Comparison of ENCODE assay signal across 8 mouse cellular contexts in genomic region chr17:34837464-34838324, GRCm38 (mm10). TPM values are rescaled to one million over a fixed set of nuclear protein-coding genes. Genes with fewer than 3 reads are reported as not detected.
A peak's percentile ranks its signal among the peaks of the same experiment; 100 is the strongest.
DNase-seq lines count a peak whose midpoint lies in the region; ATAC-seq and TF ChIP-seq lines count a peak whose summit lies in the region.

No protein-coding gene starts in this region.

- no peak for TF ChIP-seq POLR2A in MEL (IDR thresholded peaks at IDR 0.05; ENCODE audit: control insufficient read depth in 1 of 2, insufficient read depth in 1 of 2, low read depth in 1 of 2, low read length in 2 of 2, poor library complexity in 1 of 2)

- no peak for TF ChIP-seq RAD21 in MEL (IDR thresholded peaks at IDR 0.05; ENCODE audit: low read depth, low read length)

- peak; percentile 11 to 30 for DNase-seq in heart, adult 9 months (ENCODE audit: low spot score in 2 of 2)
- no peak for DNase-seq in heart, postnatal 25 days (ENCODE audit: low spot score)
- DNase-seq in MEL (ENCODE audit: low read depth, low spot score): no peak
- DNase-seq in forebrain, postnatal 0 days: no peak
- DNase-seq in kidney, postnatal 36 days: peak; percentile 34 to 49
- DNase-seq in neural tube, embryonic 10.5 days (ENCODE audit: extremely low spot score, low spot score): peak; percentile 26
- DNase-seq in urinary bladder, adult 2 months (ENCODE audit: low spot score): no peak
- no peak for DNase-seq in testis, postnatal 14 days (ENCODE audit: low spot score)

- peak overlapping the region; percentile 87 for H3K9ac ChIP-seq in MEL (ENCODE audit: control insufficient read depth, low read depth, low read length, poor library complexity, severe bottlenecking)
- peak overlapping the region; percentile 76 for H3K9ac ChIP-seq in forebrain, postnatal 0 days

- peaks cover 0 to 8% of the 10 kb centered on the region in 2 experiments; a peak in 2 of 4 replicates for H3K4me1 ChIP-seq in MEL (ENCODE audit: control insufficient read depth in 1 of 2, insufficient read depth in 2 of 2, low read length in 2 of 2)
- H3K4me1 ChIP-seq in forebrain, postnatal 0 days (ENCODE audit: insufficient read depth): 0 out of 2 replicates have a peak, but pooled peaks cover 14% of the 10 kb centered on the region

- intact Hi-C loops in heart, postnatal 25 days (cut with DNase I): no loop called here

- peak overlapping the region; percentile 91 to 96 for H3K4me3 ChIP-seq in MEL (ENCODE audit: control insufficient read depth in 1 of 2, insufficient read depth in 1 of 2, low read depth in 2 of 2, low read length in 2 of 2)
- H3K4me3 ChIP-seq in forebrain, postnatal 0 days (ENCODE audit: low read depth, low read length): peak overlapping the region; percentile 76

- WGBS in forebrain, postnatal 0 days: 45% methylated on average over 42 of the region's 43 CpGs

- no peak for TF ChIP-seq EP300 in MEL (IDR thresholded peaks at IDR 0.05; ENCODE audit: low read depth in 1 of 2, low read length in 2 of 2)

- ATAC-seq in forebrain, postnatal 0 days: no peak

- peak overlapping the region; percentile 97 for H3K4me2 ChIP-seq in forebrain, postnatal 0 days (ENCODE audit: low read depth)

- no peak for TF ChIP-seq CTCF in MEL (IDR thresholded peaks at IDR 0.05 in 2 of 3, conservative IDR thresholded peaks at IDR 0.05 in 1 of 3; ENCODE audit: control insufficient read depth in 1 of 3, insufficient read depth in 1 of 3, low read depth in 2 of 3, low read length in 3 of 3, poor library complexity in 1 of 3, severe bottlenecking in 1 of 3)
- no peak for TF ChIP-seq CTCF in forebrain, postnatal 0 days (IDR thresholded peaks at IDR 0.05; ENCODE audit: low read depth)

- peaks cover 7% of the 10 kb centered on the region for H3K79me2 ChIP-seq in MEL (ENCODE audit: control insufficient read depth, insufficient read depth, low read length, poor library complexity)

- no peaks in the 10 kb centered on the region for H3K9me3 ChIP-seq in MEL (replicated peaks; ENCODE audit: insufficient read depth, low read length)
- no peaks in the 10 kb centered on the region for H3K9me3 ChIP-seq in forebrain, postnatal 0 days (ENCODE audit: low read length)

- no peaks in the 10 kb centered on the region for H3K27me3 ChIP-seq in MEL (ENCODE audit: control insufficient read depth in 1 of 2, insufficient read depth in 2 of 2, low read length in 2 of 2)
- H3K27me3 ChIP-seq in forebrain, postnatal 0 days (ENCODE audit: insufficient read depth, low read length): no peaks in the 10 kb centered on the region

- peak overlapping the region; percentile 23; the same call in 1 of the 2 replicates for H3K27ac ChIP-seq in MEL (ENCODE audit: control insufficient read depth, low read depth, low read length)
- H3K27ac ChIP-seq in forebrain, postnatal 0 days (ENCODE audit: low read depth, low read length): peak overlapping the region; percentile 86; the same call in 1 of the 2 replicates

- no peaks in the 10 kb centered on the region; a peak in 2 of 4 replicates for H3K36me3 ChIP-seq in MEL (ENCODE audit: control insufficient read depth in 1 of 2, insufficient read depth in 2 of 2, low read length in 2 of 2)
- peaks cover 45% of the 10 kb centered on the region for H3K36me3 ChIP-seq in forebrain, postnatal 0 days (ENCODE audit: insufficient read depth)

TF ChIP-seq in MEL, 35 proteins besides CTCF, POLR2A, EP300 and RAD21:
- TF ChIP-seq JUND (IDR thresholded peaks at IDR 0.05; ENCODE audit: low read depth, low read length) (no peak), UBTF (IDR thresholded peaks at IDR 0.05; ENCODE audit: borderline replicate concordance, insufficient read depth, low read depth, low read length) (no peak), MEF2A (IDR thresholded peaks at IDR 0.05; ENCODE audit: extremely low read depth, insufficient replicate concordance, low read depth, low read length, poor library complexity, severe bottlenecking) (no peak), MXI1 (IDR thresholded peaks at IDR 0.05; ENCODE audit: low read depth, low read length) (no peak), TAL1 (IDR thresholded peaks at IDR 0.05; ENCODE audit: low read length) (no peak), BHLHE40 (IDR thresholded peaks at IDR 0.05; ENCODE audit: borderline replicate concordance, low read depth, low read length) (no peak), SIN3A (IDR thresholded peaks at IDR 0.05; ENCODE audit: low read length) (no peak), ZNF384 (IDR thresholded peaks at IDR 0.05; ENCODE audit: low read depth, low read length) (no peak), TBP (IDR thresholded peaks at IDR 0.05; ENCODE audit: low read depth, low read length) (no peak), CHD1 (IDR thresholded peaks at IDR 0.05; ENCODE audit: low read depth, low read length) (no peak), POLR2AphosphoS2 (IDR thresholded peaks at IDR 0.05; ENCODE audit: low read length) (no peak), ZC3H11A (IDR thresholded peaks at IDR 0.05; ENCODE audit: low read depth, low read length) (no peak), NELFE (IDR thresholded peaks at IDR 0.05; ENCODE audit: low read depth, low read length) (no peak), POLR2AphosphoS5 (IDR thresholded peaks at IDR 0.05; ENCODE audit: borderline replicate concordance, low read depth, low read length) (no peak)

RNA-seq across cellular contexts. Expression of gene Dxo, which starts 0.9 kb away (rescaled TPM):
- total RNA-seq in heart, postnatal 25 days (2021): 10 to 100 TPM; 11.1 to 11.6 TPM
- total RNA-seq in MEL (2012; rRNA removed): 15.2 and 18.0 TPM in 2 replicates
- 10 to 100 TPM in 1 of 2 experiments, not detected in 1; 39.7 TPM for polyA plus RNA-seq in MEL (2012; ENCODE audit: insufficient read depth in 1 of 2, insufficient read length in 2 of 2, low read depth in 1 of 2, low replicate concordance in 2 of 2, missing spikeins in 1 of 2)
- 40.0 and 46.0 TPM in 2 replicates for total RNA-seq in forebrain, postnatal 0 days (2014; rRNA removed)
- 56.0 and 57.8 TPM in 2 replicates for polyA plus RNA-seq in forebrain, postnatal 0 days (2015; fragmentation: Nextera tagmentation; extraction: Ambion mirVana)
- polyA plus RNA-seq in urinary bladder, adult 2 months (2012; rRNA removed): 32.3 and 45.6 TPM in 2 replicates

RNA-seq across cellular contexts. Expression of gene Stk19, which starts 0.9 kb away (rescaled TPM):
- 10 to 100 TPM in 1 of 2 experiments, 1 to 10 TPM in 1; 9.4 to 12.7 TPM for total RNA-seq in heart, postnatal 25 days (2021)
- total RNA-seq in MEL (2012; rRNA removed): 33.6 and 43.3 TPM in 2 replicates
- 10 to 100 TPM in 1 of 2 experiments, not detected in 1; 56.5 TPM for polyA plus RNA-seq in MEL (2012; ENCODE audit: insufficient read depth in 1 of 2, insufficient read length in 2 of 2, low read depth in 1 of 2, low replicate concordance in 2 of 2, missing spikeins in 1 of 2)
- total RNA-seq in forebrain, postnatal 0 days (2014; rRNA removed): 41.9 and 55.6 TPM in 2 replicates
- polyA plus RNA-seq in forebrain, postnatal 0 days (2015; fragmentation: Nextera tagmentation; extraction: Ambion mirVana): 55.7 and 61.1 TPM in 2 replicates
- 37.0 and 47.5 TPM in 2 replicates for polyA plus RNA-seq in urinary bladder, adult 2 months (2012; rRNA removed)

RNA-seq across cellular contexts. Expression of gene Skiv2l, which starts 12.3 kb away (rescaled TPM):
- 10 to 100 TPM; 18.4 to 22.6 TPM for total RNA-seq in heart, postnatal 25 days (2021)
- total RNA-seq in MEL (2012; rRNA removed): 29.6 and 34.9 TPM in 2 replicates
- polyA plus RNA-seq in MEL (2012; ENCODE audit: insufficient read depth in 1 of 2, insufficient read length in 2 of 2, low read depth in 1 of 2, low replicate concordance in 2 of 2, missing spikeins in 1 of 2): 10 to 100 TPM in 1 of 2 experiments, not detected in 1; 47.0 TPM
- total RNA-seq in forebrain, postnatal 0 days (2014; rRNA removed): 91.8 and 97.7 TPM in 2 replicates
- polyA plus RNA-seq in forebrain, postnatal 0 days (2015; fragmentation: Nextera tagmentation; extraction: Ambion mirVana): 36.9 and 42.8 TPM in 2 replicates
- 50.3 and 58.0 TPM in 2 replicates for polyA plus RNA-seq in urinary bladder, adult 2 months (2012; rRNA removed)

RNA-seq across cellular contexts. Expression of gene Nelfe, which starts 12.5 kb away (rescaled TPM):
- total RNA-seq in heart, postnatal 25 days (2021): 10 to 100 TPM; 15.5 to 16.7 TPM
- 58.8 and 67.6 TPM in 2 replicates for total RNA-seq in MEL (2012; rRNA removed)
- 100 to 1,000 TPM in 1 of 2 experiments, not detected in 1; 192 TPM for polyA plus RNA-seq in MEL (2012; ENCODE audit: insufficient read depth in 1 of 2, insufficient read length in 2 of 2, low read depth in 1 of 2, low replicate concordance in 2 of 2, missing spikeins in 1 of 2)
- total RNA-seq in forebrain, postnatal 0 days (2014; rRNA removed): 32.0 and 56.2 TPM in 2 replicates
- 49.6 and 54.6 TPM in 2 replicates for polyA plus RNA-seq in forebrain, postnatal 0 days (2015; fragmentation: Nextera tagmentation; extraction: Ambion mirVana)
- 50.4 and 50.6 TPM in 2 replicates for polyA plus RNA-seq in urinary bladder, adult 2 months (2012; rRNA removed)

RNA-seq across cellular contexts. Expression of gene Cfb, which starts 24.6 kb away (rescaled TPM):
- total RNA-seq in heart, postnatal 25 days (2021): 1 to 10 TPM; 2.8 to 6.0 TPM
- total RNA-seq in MEL (2012; rRNA removed): 0.19 and 0.20 TPM in 2 replicates
- polyA plus RNA-seq in MEL (2012; ENCODE audit: insufficient read depth in 1 of 2, insufficient read length in 2 of 2, low read depth in 1 of 2, low replicate concordance in 2 of 2, missing spikeins in 1 of 2): 1 to 10 TPM in 1 of 2 experiments, not detected in 1; 3.1 TPM
- total RNA-seq in forebrain, postnatal 0 days (2014; rRNA removed): 0.67 and 1.4 TPM in 2 replicates
- polyA plus RNA-seq in forebrain, postnatal 0 days (2015; fragmentation: Nextera tagmentation; extraction: Ambion mirVana): 1.0 and 1.7 TPM in 2 replicates
- 35.7 and 41.6 TPM in 2 replicates for polyA plus RNA-seq in urinary bladder, adult 2 months (2012; rRNA removed)

Comparison
In these comparisons a context has a peak if more than half of its experiments do, and no peak if none do; other contexts are left out.
1. DNase-seq: peak in heart, adult 9 months (2 of 2), kidney, postnatal 36 days (2 of 2) and neural tube, embryonic 10.5 days (single experiment); none in heart, postnatal 25 days (single experiment), MEL (single experiment), forebrain, postnatal 0 days (single experiment), urinary bladder, adult 2 months (single experiment) and testis, postnatal 14 days (single experiment).